Mouse (Mus musculus): ENCODE data around the gene Ralgps1. TPM values are rescaled to one million over a fixed set of nuclear protein-coding genes. Genes with fewer than 3 reads are reported as not detected.

Ralgps1 gene
- polyA plus RNA-seq, 1 experiment from 2014 or later: 5.1 TPM

- Histone ChIP-seq H3K27ac (no peak overlapping the region), H3K4me2 (replicated peaks) (no peak overlapping the region), H3K9ac (no peak overlapping the region), H3K36me3 (no peaks in the 10 kb centered on the region), H3K4me3 (no peak overlapping the region), H3K27me3 (no peaks in the 10 kb centered on the region), H3K9me3 (no peaks in the 10 kb centered on the region), H3K4me1 (0 out of 2 replicates have a peak, but pooled peaks cover 2% of the 10 kb centered on the region)
- 56% methylated on average over 7 of the region's 7 CpGs for WGBS
- ATAC-seq (ENCODE audit: low FRiP score, low read depth): no peak
These were observed 285.2 kb downstream of the Ralgps1 start for GRCm38 (mm10) chr2:33086016-33086596.

- H3K4me2 ChIP-seq (replicated peaks): no peak overlapping the region
- no peak for ATAC-seq (ENCODE audit: low FRiP score, low read depth)
- peaks cover 5% of the 10 kb centered on the region; the same call in 1 of the 2 replicates for H3K4me1 ChIP-seq
- no peaks in the 10 kb centered on the region for H3K27me3 ChIP-seq
- H3K9me3 ChIP-seq: no peaks in the 10 kb centered on the region
- no peak overlapping the region for H3K27ac ChIP-seq
- H3K4me3 ChIP-seq: no peak overlapping the region
- 78% methylated on average over 3 of the region's 3 CpGs for WGBS
- no peak overlapping the region for H3K9ac ChIP-seq
- no peaks in the 10 kb centered on the region for H3K36me3 ChIP-seq
These were observed 287.1 kb downstream of the Ralgps1 start for GRCm38 (mm10) chr2:33084221-33084620.

Small RNA genes lying within 50 kb of the gene (microRNA-seq; reads per million reads assigned to microRNA genes)
- gene Gm25998: not detected

Other genes starting within 250 kb of the Ralgps1 start
- gene Garnl3, start 239.8 kb downstream of the Ralgps1 start, polyA plus RNA-seq (2015; fragmentation: Nextera tagmentation; extraction: Ambion mirVana): 13.4 and 13.8 TPM in 2 replicates
- 69.7 and 76.0 TPM in 2 replicates for gene Angptl2, start 155.4 kb downstream of the Ralgps1 start, polyA plus RNA-seq (2015; fragmentation: Nextera tagmentation; extraction: Ambion mirVana)
- 5.8 and 7.4 TPM in 2 replicates for gene Zbtb34, start 59.8 kb upstream of the Ralgps1 start, polyA plus RNA-seq (2015; fragmentation: Nextera tagmentation; extraction: Ambion mirVana)
- gene Zbtb43, start 97.1 kb upstream of the Ralgps1 start, polyA plus RNA-seq (2015; fragmentation: Nextera tagmentation; extraction: Ambion mirVana): 17.7 and 18.2 TPM in 2 replicates

Data from limb, embryonic 13.5 days (tissue).